Mouse (Mus musculus) lung, embryonic 15.5 days (tissue): ENCODE measurements around the gene Tspan13. TPM values are rescaled to one million over a fixed set of nuclear protein-coding genes. Genes with fewer than 3 reads are reported as not detected.

ENCODE experiments used
- ATAC-seq: fragments of 200-750 bp; cut with Nextera tagmentation; 2 replicates; pipeline ENCODE4 v1.8.0; 2017; ENCODE audit warnings: moderate number of reproducible peaks, borderline replicate concordance; ENCODE audit not compliant: low FRiP score, low TSS enrichment; ENCODE audit errors: extremely low read depth
- H3K27ac ChIP-seq: fragments of 300-500 bp; sonication (generic); 2 replicates; pipeline ENCODE4 v1.5.1; 2015; ENCODE audit warnings: moderate library complexity, mild to moderate bottlenecking, inconsistent platforms
- H3K27me3 ChIP-seq: fragments of 300-500 bp; sonication (generic); 2 replicates; pipeline ENCODE4 v1.6.1; 2015; ENCODE audit warnings: inconsistent platforms
- H3K36me3 ChIP-seq: fragments of 300-500 bp; sonication (generic); 2 replicates; pipeline ENCODE4 v1.6.1; 2015; ENCODE audit warnings: inconsistent platforms
- H3K4me1 ChIP-seq: fragments of 300-500 bp; sonication (generic); 2 replicates; pipeline ENCODE4 v1.6.1; 2015; ENCODE audit warnings: inconsistent platforms
- H3K4me2 ChIP-seq: fragments of 300-500 bp; sonication (generic); 2 replicates; pipeline ENCODE4 v1.6.1; 2015; ENCODE audit warnings: inconsistent platforms, mild to moderate bottlenecking, moderate library complexity
- H3K4me3 ChIP-seq: fragments of 300-500 bp; sonication (generic); 2 replicates; pipeline ENCODE4 v1.5.1; 2015; ENCODE audit warnings: mild to moderate bottlenecking, inconsistent platforms
- H3K9ac ChIP-seq: fragments of 300-500 bp; sonication (generic); 2 replicates; pipeline ENCODE4 v1.6.1; 2015; ENCODE audit warnings: inconsistent platforms
- H3K9me3 ChIP-seq: fragments of 300-500 bp; sonication (generic); 2 replicates; pipeline ENCODE4 v1.6.1; 2016; ENCODE audit warnings: inconsistent platforms
- WGBS: fragments of 180-500 bp; shearing (Covaris S2); methylation state at CpG from one replicate; pipeline ENCODE4 v1.1.7; 2015; 5-methylcytosine and 5-hydroxymethylcytosine counted together
- polyA plus RNA-seq: library from polyadenylated mRNA; unstranded; fragments of >200 nt; fragmentation: Nextera tagmentation; extraction: Ambion mirVana; gene quantifications from 2 replicates; pipeline ENCODE4 v1.2.1, GENCODE M21; 2015

The Tspan13 gene
- polyA plus RNA-seq, 1 experiment from 2014 or later, result 131 TPM

DNA sequence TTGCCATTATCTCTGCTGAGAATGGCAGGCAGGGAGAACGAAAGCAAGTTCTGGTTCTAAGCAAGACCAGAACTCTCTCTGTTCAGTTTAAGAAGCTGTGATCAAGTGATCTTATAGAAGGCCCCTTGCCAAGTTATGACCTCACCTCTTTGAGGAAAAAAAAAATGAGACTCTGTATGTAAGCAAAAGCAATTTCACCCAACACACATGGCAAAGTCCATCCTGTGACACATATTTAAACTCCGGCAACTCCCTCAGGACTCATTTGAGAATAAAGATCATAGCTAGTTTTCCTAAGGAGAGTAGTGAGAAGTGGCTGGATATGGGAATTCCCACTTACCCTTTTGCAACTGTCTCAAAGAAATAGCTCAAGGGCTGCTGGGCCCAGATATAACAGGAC is 34.7 kb downstream of the Tspan13 start:
- Histone ChIP-seq H3K4me3 (no peak overlapping the region), H3K27ac (no peak overlapping the region), H3K27me3 (no peaks in the 10 kb centered on the region), H3K9ac (no peak overlapping the region), H3K4me1 (peaks cover 19% of the 10 kb centered on the region), H3K4me2 (no peak overlapping the region), H3K36me3 (no peaks in the 10 kb centered on the region), H3K9me3 (no peaks in the 10 kb centered on the region)
- ATAC-seq, result no peak
- 34% methylated on average over 2 of the region's 2 CpGs for WGBS

- Histone ChIP-seq H3K4me2 (no peak overlapping the region), H3K9me3 (no peaks in the 10 kb centered on the region), H3K4me3 (no peak overlapping the region), H3K36me3 (no peaks in the 10 kb centered on the region), H3K9ac (no peak overlapping the region), H3K27ac (no peak overlapping the region), H3K27me3 (no peaks in the 10 kb centered on the region), H3K4me1 (peaks cover 19% of the 10 kb centered on the region)
- ATAC-seq, result no peak
- WGBS, result 66% methylated on average over 4 of the region's 4 CpGs
Observed at GRCm38 (mm10) chr12:36004714-36005113, 37.6 kb downstream of the Tspan13 start.

GRCm38 (mm10) chr12:35995799-35996198 is 46.5 kb downstream of the Tspan13 start:
- WGBS, result 33% methylated on average over 5 of the region's 5 CpGs
- H3K9ac ChIP-seq, result no peak overlapping the region
- no peaks in the 10 kb centered on the region for H3K9me3 ChIP-seq
- no peaks in the 10 kb centered on the region for H3K36me3 ChIP-seq
- H3K27ac ChIP-seq, result no peak overlapping the region
- H3K4me1 ChIP-seq, result no peaks in the 10 kb centered on the region
- no peak overlapping the region for H3K4me2 ChIP-seq
- H3K4me3 ChIP-seq, result no peak overlapping the region
- no peak for ATAC-seq
- no peaks in the 10 kb centered on the region for H3K27me3 ChIP-seq

GRCm38 (mm10) chr12:35994098-35994497 is 48.2 kb downstream of the Tspan13 start:
- ATAC-seq, result no peak
- no peaks in the 10 kb centered on the region for H3K4me1 ChIP-seq
- no peak overlapping the region for H3K4me2 ChIP-seq
- no peaks in the 10 kb centered on the region for H3K9me3 ChIP-seq
- H3K9ac ChIP-seq, result no peak overlapping the region; the same call in 1 of the 2 replicates
- no peak overlapping the region for H3K4me3 ChIP-seq
- no peaks in the 10 kb centered on the region for H3K36me3 ChIP-seq
- no peak overlapping the region for H3K27ac ChIP-seq
- no peaks in the 10 kb centered on the region for H3K27me3 ChIP-seq

GRCm38 (mm10) chr12:35993583-35993982 is 48.7 kb downstream of the Tspan13 start:
- no peak for ATAC-seq
- 52% methylated on average over 3 of the region's 3 CpGs for whole genome bisulfite sequencing
- no peak overlapping the region for H3K4me2 ChIP-seq

DNA sequence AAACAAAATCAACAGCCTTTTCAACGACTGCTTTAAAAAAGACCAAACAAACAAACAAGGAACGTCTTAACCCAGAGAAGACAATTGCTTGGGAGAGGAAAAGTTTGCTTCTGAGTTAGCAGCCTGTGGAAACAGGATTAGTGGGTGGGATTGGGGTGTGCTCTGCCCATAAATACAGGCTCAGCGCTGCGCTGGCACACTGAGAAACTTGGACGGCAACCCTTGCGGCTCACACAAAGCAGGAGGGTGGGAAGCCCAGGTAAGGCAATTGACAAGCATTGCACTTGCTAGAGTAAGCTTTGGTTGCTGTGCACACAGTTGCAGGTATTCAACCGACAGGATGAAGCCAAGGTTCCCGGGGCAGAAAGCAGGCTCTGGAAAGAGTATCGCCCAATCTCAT is 49.6 kb downstream of the Tspan13 start, which contains the start of gene Agr2:
Gene Agr2 (plus strand): TSS at position 197 of the 400 bp plus-strand sequence.
- Histone ChIP-seq H3K27me3 (no peaks in the 10 kb centered on the region), H3K4me2 (no peak within 1 kb of the TSS), H3K9ac (no peak within 1 kb of the TSS), H3K4me3 (no peak within 1 kb of the TSS), H3K36me3 (no peaks in the 10 kb centered on the region), H3K4me1 (no peaks in the 10 kb centered on the region), H3K9me3 (no peaks in the 10 kb centered on the region), H3K27ac (no peak within 1 kb of the TSS)
- WGBS, result 52% methylated on average over 9 of the region's 9 CpGs
- no peak for ATAC-seq

More at GRCm38 (mm10) chr12:35993583-35993982, 48.7 kb downstream of the Tspan13 start:
- no peak overlapping the region for H3K4me3 ChIP-seq
- no peak overlapping the region for H3K27ac ChIP-seq
- H3K36me3 ChIP-seq, result no peaks in the 10 kb centered on the region
- H3K27me3 ChIP-seq, result no peaks in the 10 kb centered on the region
- no peaks in the 10 kb centered on the region for H3K4me1 ChIP-seq
- no peaks in the 10 kb centered on the region for H3K9me3 ChIP-seq
- no peak overlapping the region for H3K9ac ChIP-seq

DNA sequence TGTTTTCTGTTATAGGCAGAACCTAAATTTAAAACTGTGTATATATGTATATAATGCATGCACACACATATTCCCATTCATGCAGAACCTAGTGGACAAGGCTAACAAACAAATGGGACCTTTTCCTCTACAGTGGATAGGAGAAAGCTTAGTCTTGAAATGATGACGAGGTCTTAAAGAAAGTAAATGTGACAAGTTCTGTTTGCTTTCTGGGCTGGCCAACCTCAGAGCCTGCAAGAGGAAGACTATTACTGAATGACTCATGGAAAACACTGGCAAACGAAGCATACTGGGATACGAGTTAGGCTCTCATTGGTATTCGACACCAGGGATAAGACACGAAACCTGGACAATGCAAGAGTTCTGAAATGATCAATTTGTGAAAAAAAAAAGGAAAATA is 57.6 kb downstream of the Tspan13 start:
- Histone ChIP-seq H3K36me3 (no peaks in the 10 kb centered on the region), H3K9ac (no peak overlapping the region), H3K27me3 (no peaks in the 10 kb centered on the region), H3K4me3 (no peak overlapping the region), H3K9me3 (no peaks in the 10 kb centered on the region), H3K4me2 (no peak overlapping the region), H3K27ac (no peak overlapping the region), H3K4me1 (peaks cover 7% of the 10 kb centered on the region)
- WGBS, result 81% methylated on average over 5 of the region's 5 CpGs
- no peak for ATAC-seq

- H3K27ac ChIP-seq, result no peak overlapping the region
- no peak for ATAC-seq
- WGBS, result 88% methylated on average over 9 of the region's 9 CpGs
- H3K27me3 ChIP-seq, result no peaks in the 10 kb centered on the region
- peaks cover 7% of the 10 kb centered on the region for H3K4me1 ChIP-seq
- H3K36me3 ChIP-seq, result no peaks in the 10 kb centered on the region
- no peak overlapping the region for H3K4me3 ChIP-seq
- no peak overlapping the region for H3K4me2 ChIP-seq
- no peak overlapping the region for H3K9ac ChIP-seq
- H3K9me3 ChIP-seq, result no peaks in the 10 kb centered on the region
Observed at GRCm38 (mm10) chr12:35983472-35983871, 58.8 kb downstream of the Tspan13 start.

DNA sequence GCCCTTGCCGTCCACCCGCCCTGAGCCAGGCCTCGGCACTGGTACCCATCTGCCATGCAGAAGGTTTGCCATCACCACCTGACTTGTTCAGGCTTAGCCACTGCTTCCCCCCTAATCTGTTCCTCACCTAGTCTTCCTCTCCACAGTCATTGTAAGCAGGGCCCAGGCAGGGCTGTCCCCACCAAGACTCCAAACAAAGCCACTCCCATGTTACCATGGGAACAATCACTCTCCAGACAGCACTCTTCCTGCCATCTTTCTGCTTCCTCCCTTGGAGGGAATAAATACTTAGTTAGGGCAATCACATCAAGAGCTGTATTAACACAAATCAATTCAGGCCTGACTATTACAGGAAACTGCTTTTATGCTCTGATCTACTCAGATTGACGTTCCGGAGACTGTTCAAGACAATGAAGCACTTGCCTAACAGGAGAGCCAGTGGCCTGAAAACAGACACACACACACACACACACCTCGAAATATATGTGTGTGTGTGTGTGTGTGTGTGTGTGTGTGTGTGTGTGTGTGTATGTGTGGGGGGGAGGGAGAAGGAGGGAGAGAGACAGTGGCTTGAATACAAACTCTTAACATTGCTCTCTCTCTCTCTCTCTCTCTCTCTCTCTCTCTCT is 60.5 kb downstream of the Tspan13 start:
- H3K36me3 ChIP-seq, result no peaks in the 10 kb centered on the region
- H3K4me2 ChIP-seq, result no peak overlapping the region
- no peaks in the 10 kb centered on the region for H3K9me3 ChIP-seq
- H3K4me3 ChIP-seq, result no peak overlapping the region
- peaks cover 7% of the 10 kb centered on the region for H3K4me1 ChIP-seq
- no peak overlapping the region for H3K9ac ChIP-seq
- ATAC-seq, result peak; percentile 88
- H3K27ac ChIP-seq, result no peak overlapping the region
- H3K27me3 ChIP-seq, result no peaks in the 10 kb centered on the region
- WGBS, result 22% methylated on average over 6 of the region's 6 CpGs

GRCm38 (mm10) chr12:35979625-35980024 is 62.7 kb downstream of the Tspan13 start:
- Histone ChIP-seq H3K9me3 (no peaks in the 10 kb centered on the region), H3K4me1 (peaks cover 7% of the 10 kb centered on the region), H3K9ac (no peak overlapping the region), H3K36me3 (no peaks in the 10 kb centered on the region), H3K27ac (no peak overlapping the region), H3K4me2 (no peak overlapping the region), H3K4me3 (no peak overlapping the region), H3K27me3 (no peaks in the 10 kb centered on the region)
- 56% methylated on average over 5 of the region's 5 CpGs for WGBS
- ATAC-seq, result no peak

GRCm38 (mm10) chr12:35977633-35978246 is 64.6 kb downstream of the Tspan13 start:
- no peak overlapping the region for H3K4me2 ChIP-seq
- H3K27me3 ChIP-seq, result no peaks in the 10 kb centered on the region
- H3K36me3 ChIP-seq, result no peaks in the 10 kb centered on the region
- H3K9me3 ChIP-seq, result no peaks in the 10 kb centered on the region
- H3K27ac ChIP-seq, result no peak overlapping the region
- WGBS, result 43% methylated on average over 6 of the region's 6 CpGs
- no peak for ATAC-seq
- H3K4me3 ChIP-seq, result no peak overlapping the region
- no peak overlapping the region for H3K9ac ChIP-seq
- H3K4me1 ChIP-seq, result peaks cover 7% of the 10 kb centered on the region

DNA sequence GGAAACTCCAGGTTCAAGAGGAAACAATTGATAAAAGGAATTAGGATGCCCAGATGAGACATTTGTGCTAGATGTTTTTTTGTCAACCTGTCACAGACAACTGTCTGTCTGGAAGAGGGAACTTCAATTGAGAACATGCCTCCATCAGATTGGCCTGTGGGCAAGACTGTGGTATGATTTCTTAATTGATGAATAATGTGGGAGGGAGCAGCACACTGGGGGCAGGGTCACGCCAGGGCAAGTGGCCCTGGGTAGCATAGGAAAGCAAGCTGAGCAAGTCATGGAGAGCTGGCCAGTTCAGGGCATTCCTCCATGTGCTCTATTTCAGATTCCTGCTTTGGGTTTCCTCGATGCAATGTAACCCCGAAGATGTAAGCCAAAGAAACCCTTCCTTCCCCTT is 66.4 kb downstream of the Tspan13 start:
- Histone ChIP-seq H3K4me2 (no peak overlapping the region), H3K9ac (no peak overlapping the region), H3K4me1 (no peaks in the 10 kb centered on the region; the same call in 1 of the 2 replicates), H3K27me3 (no peaks in the 10 kb centered on the region), H3K36me3 (no peaks in the 10 kb centered on the region), H3K4me3 (no peak overlapping the region), H3K9me3 (no peaks in the 10 kb centered on the region), H3K27ac (no peak overlapping the region)
- 86% methylated on average over 3 of the region's 3 CpGs for WGBS
- no peak for ATAC-seq
